In genomic region chr1:57995432-57996132, GRCm38 (mm10) we compare ENCODE assay signal across 8 mouse cellular contexts. TPM values are rescaled to one million over a fixed set of nuclear protein-coding genes. Genes with fewer than 3 reads are reported as not detected.
DNase-seq lines count a peak whose midpoint lies in the region; ATAC-seq lines count a peak whose summit lies in the region.

Gene Sgo2a (plus strand): TSS chr1:57995971.

- H3K27ac ChIP-seq in hindbrain, embryonic 11.5 days (ENCODE audit: low read depth, low read length), result peak within 1 kb of the TSS; percentile 71

- peak within 1 kb of the TSS; percentile 83 for H3K9ac ChIP-seq in hindbrain, embryonic 11.5 days (ENCODE audit: low read depth, low read length)

- H3K4me3 ChIP-seq in hindbrain, embryonic 11.5 days (ENCODE audit: low read depth, low read length), result peak within 1 kb of the TSS; percentile 89

- H3K27me3 ChIP-seq in hindbrain, embryonic 11.5 days (ENCODE audit: control insufficient read depth, insufficient read depth, low read length), result no peaks in the 10 kb centered on the region

- no peaks in the 10 kb centered on the region for H3K9me3 ChIP-seq in hindbrain, embryonic 11.5 days (ENCODE audit: control insufficient read depth, low read length)

- peak; percentile 93 for DNase-seq in Muller cell, postnatal 12 days (ENCODE audit: inconsistent ontology term)
- DNase-seq in cerebellum, adult 9-11 months, result peak; percentile 91
- peak; percentile 80 to 93 for DNase-seq in frontal cortex, adult 2 months (ENCODE audit: extremely low spot score in 1 of 2, low spot score in 1 of 2)
- peak; percentile 98 for DNase-seq in hindbrain, embryonic 11.5 days (ENCODE audit: low spot score)
- DNase-seq in layer of hippocampus, postnatal 10 days (ENCODE audit: low spot score in 2 of 2), result peak; percentile 88 to 91
- peak; percentile 96 for DNase-seq in lung, postnatal 10 days
- peak; percentile 90 for DNase-seq in ovary, postnatal 36 days (ENCODE audit: low spot score)
- DNase-seq in thymus, postnatal 25 days, result peak; percentile 93

- H3K4me2 ChIP-seq in hindbrain, embryonic 11.5 days (replicated peaks; ENCODE audit: low read depth, low read length), result peak within 1 kb of the TSS; percentile 51

- WGBS in hindbrain, embryonic 11.5 days, result 7% methylated on average over 30 of the region's 30 CpGs

- H3K4me1 ChIP-seq in hindbrain, embryonic 11.5 days (replicated peaks; ENCODE audit: control insufficient read depth, insufficient read depth, low read length), result no peaks in the 10 kb centered on the region

- no peaks in the 10 kb centered on the region for H3K36me3 ChIP-seq in hindbrain, embryonic 11.5 days (ENCODE audit: control insufficient read depth, insufficient read depth, low read length)

- ATAC-seq in hindbrain, embryonic 11.5 days (ENCODE audit: low FRiP score), result peak; percentile 99

RNA-seq across cellular contexts. Expression of gene Sgo2a, which starts in this region (rescaled TPM):
- 0.53 and 0.56 TPM in 2 replicates for polyA plus RNA-seq in frontal cortex, adult 2 months (2012; rRNA removed)
- polyA plus RNA-seq in hindbrain, embryonic 11.5 days (2014; fragmentation: Nextera tagmentation; extraction: Ambion mirVana), result 25.9 and 26.0 TPM in 2 replicates
- total RNA-seq in layer of hippocampus, postnatal 10 days (2021), result 1 to 10 TPM; 1.7 to 1.9 TPM

Comparison
In these comparisons a context has a peak if more than half of its experiments do, and no peak if none do; other contexts are left out.
1. Peak in every context shown above with its lines: DNase-seq, ATAC-seq, H3K4me3 ChIP-seq and H3K27ac ChIP-seq.
2. RNA of gene Sgo2a (polyA plus RNA-seq): 25.9 to 26.0 TPM in hindbrain, embryonic 11.5 days; 0.53 to 0.56 TPM in frontal cortex, adult 2 months; every median in the first group is over 10 times any median in the second.
3. Peak in DNase-seq in frontal cortex, adult 2 months; RNA of the gene not detected or under 1 TPM.